Mouse (Mus musculus): ENCODE results near the gene Usp32. TPM values are rescaled to one million over a fixed set of nuclear protein-coding genes. Genes with fewer than 3 reads are reported as not detected.

The Usp32 gene
- total and polyA plus RNA-seq, 3 experiments: 4.0 to 24.5 (median 22.6) TPM

- intact Hi-C loops (cut with DNase I): no loop called here
- Histone ChIP-seq H3K79me2 (replicated peaks; ENCODE audit: control insufficient read depth, insufficient read depth, low read length) (peaks cover 2% of the 10 kb centered on the region; the same call in 1 of the 2 replicates), H3K4me1 (ENCODE audit: control insufficient read depth, insufficient read depth, low read length) (no peaks in the 10 kb centered on the region; the same call in 1 of the 2 replicates), H3K27ac (no peak overlapping the region), H3K27me3 (ENCODE audit: control insufficient read depth, insufficient read depth, low read length) (no peaks in the 10 kb centered on the region), H3K36me3 (ENCODE audit: control insufficient read depth, insufficient read depth, low read length) (peaks cover 5% of the 10 kb centered on the region), H3K4me3 (no peak overlapping the region), H3K9ac (ENCODE audit: low read depth, low read length) (no peak overlapping the region)
- no peak for DNase-seq
- TF ChIP-seq CTCF (IDR thresholded peaks at IDR 0.05) (no peak), EP300 (IDR thresholded peaks at IDR 0.05; ENCODE audit: insufficient read depth, low read depth, low read length) (no peak), POLR2A (IDR thresholded peaks at IDR 0.05; ENCODE audit: insufficient read depth, low read depth, low read length) (no peak)
- WGBS: 76% methylated on average over 2 of the region's 2 CpGs
These were observed 8.4 kb downstream of the Usp32 start for GRCm38 (mm10) chr11:85131542-85131941.

GRCm38 (mm10) chr11:85128883-85129282 lies 11.1 kb downstream of the Usp32 start:
- WGBS: 84% methylated on average over 1 of the region's 1 CpGs
- no peak for DNase-seq
- no peak overlapping the region for H3K27ac ChIP-seq
- no peak for TF ChIP-seq EP300 (IDR thresholded peaks at IDR 0.05; ENCODE audit: insufficient read depth, low read depth, low read length)
- no peak overlapping the region for H3K4me3 ChIP-seq
- peaks cover 2% of the 10 kb centered on the region; the same call in 1 of the 2 replicates for H3K79me2 ChIP-seq (replicated peaks; ENCODE audit: control insufficient read depth, insufficient read depth, low read length)
- no peaks in the 10 kb centered on the region; the same call in 1 of the 2 replicates for H3K4me1 ChIP-seq (ENCODE audit: control insufficient read depth, insufficient read depth, low read length)
- H3K27me3 ChIP-seq (ENCODE audit: control insufficient read depth, insufficient read depth, low read length): no peaks in the 10 kb centered on the region
- intact Hi-C loops (cut with DNase I): no loop called here
- no peak overlapping the region for H3K9ac ChIP-seq (ENCODE audit: low read depth, low read length)
- H3K36me3 ChIP-seq (ENCODE audit: control insufficient read depth, insufficient read depth, low read length): peaks cover 6% of the 10 kb centered on the region

- Histone ChIP-seq H3K79me2 (replicated peaks; ENCODE audit: control insufficient read depth, insufficient read depth, low read length) (peaks cover 4% of the 10 kb centered on the region), H3K9ac (ENCODE audit: low read depth, low read length) (no peak overlapping the region), H3K27me3 (ENCODE audit: control insufficient read depth, insufficient read depth, low read length) (no peaks in the 10 kb centered on the region), H3K4me3 (no peak overlapping the region), H3K4me1 (ENCODE audit: control insufficient read depth, insufficient read depth, low read length) (no peaks in the 10 kb centered on the region; the same call in 1 of the 2 replicates), H3K27ac (no peak overlapping the region), H3K36me3 (ENCODE audit: control insufficient read depth, insufficient read depth, low read length) (peaks cover 3% of the 10 kb centered on the region)
- whole genome bisulfite sequencing: 62% methylated on average over 2 of the region's 2 CpGs
- TF ChIP-seq CTCF (IDR thresholded peaks at IDR 0.05) (no peak), EP300 (IDR thresholded peaks at IDR 0.05; ENCODE audit: insufficient read depth, low read depth, low read length) (no peak), POLR2A (IDR thresholded peaks at IDR 0.05; ENCODE audit: insufficient read depth, low read depth, low read length) (no peak)
- intact Hi-C loops (cut with DNase I): no loop called here
- no peak for DNase-seq
These were observed 13.5 kb downstream of the Usp32 start for GRCm38 (mm10) chr11:85126257-85127102.

- H3K79me2 ChIP-seq (replicated peaks; ENCODE audit: control insufficient read depth, insufficient read depth, low read length): peaks cover 4% of the 10 kb centered on the region
- no peak overlapping the region for H3K9ac ChIP-seq (ENCODE audit: low read depth, low read length)
- intact Hi-C loops (cut with DNase I): no loop called here
- no peaks in the 10 kb centered on the region; the same call in 1 of the 2 replicates for H3K4me1 ChIP-seq (ENCODE audit: control insufficient read depth, insufficient read depth, low read length)
- no peak for DNase-seq
- H3K27ac ChIP-seq: no peak overlapping the region
- H3K27me3 ChIP-seq (ENCODE audit: control insufficient read depth, insufficient read depth, low read length): no peaks in the 10 kb centered on the region
- H3K4me3 ChIP-seq: no peak overlapping the region
- 76% methylated on average over 3 of the region's 3 CpGs for WGBS
- no peak for TF ChIP-seq CTCF (IDR thresholded peaks at IDR 0.05)
- no peak for TF ChIP-seq POLR2A (IDR thresholded peaks at IDR 0.05; ENCODE audit: insufficient read depth, low read depth, low read length)
- no peak for TF ChIP-seq EP300 (IDR thresholded peaks at IDR 0.05; ENCODE audit: insufficient read depth, low read depth, low read length)
- H3K36me3 ChIP-seq (ENCODE audit: control insufficient read depth, insufficient read depth, low read length): peaks cover 3% of the 10 kb centered on the region
These were observed 16.5 kb downstream of the Usp32 start for GRCm38 (mm10) chr11:85123267-85123992.

- Histone ChIP-seq H3K27me3 (ENCODE audit: control insufficient read depth, insufficient read depth, low read length) (no peaks in the 10 kb centered on the region), H3K9ac (ENCODE audit: low read depth, low read length) (no peak overlapping the region), H3K27ac (no peak overlapping the region), H3K4me1 (ENCODE audit: control insufficient read depth, insufficient read depth, low read length) (no peaks in the 10 kb centered on the region), H3K79me2 (replicated peaks; ENCODE audit: control insufficient read depth, insufficient read depth, low read length) (peaks cover 4% of the 10 kb centered on the region), H3K4me3 (no peak overlapping the region), H3K36me3 (ENCODE audit: control insufficient read depth, insufficient read depth, low read length) (peaks cover 3% of the 10 kb centered on the region)
- 81% methylated on average over 1 of the region's 1 CpGs for WGBS
- TF ChIP-seq CTCF (IDR thresholded peaks at IDR 0.05) (no peak), EP300 (IDR thresholded peaks at IDR 0.05; ENCODE audit: insufficient read depth, low read depth, low read length) (no peak), POLR2A (IDR thresholded peaks at IDR 0.05; ENCODE audit: insufficient read depth, low read depth, low read length) (no peak)
- DNase-seq: no peak
- intact Hi-C loops (cut with DNase I): no loop called here
These were observed 17.9 kb downstream of the Usp32 start for GRCm38 (mm10) chr11:85122073-85122472.

- no peaks in the 10 kb centered on the region for H3K36me3 ChIP-seq (ENCODE audit: control insufficient read depth, insufficient read depth, low read length)
- no peak overlapping the region for H3K27ac ChIP-seq
- H3K4me3 ChIP-seq: no peak overlapping the region
- H3K4me1 ChIP-seq (ENCODE audit: control insufficient read depth, insufficient read depth, low read length): no peaks in the 10 kb centered on the region
- no peaks in the 10 kb centered on the region for H3K27me3 ChIP-seq (ENCODE audit: control insufficient read depth, insufficient read depth, low read length)
- TF ChIP-seq EP300 (IDR thresholded peaks at IDR 0.05; ENCODE audit: insufficient read depth, low read depth, low read length) (no peak), CTCF (IDR thresholded peaks at IDR 0.05) (no peak), POLR2A (IDR thresholded peaks at IDR 0.05; ENCODE audit: insufficient read depth, low read depth, low read length) (no peak)
- peaks cover 2% of the 10 kb centered on the region; the same call in 1 of the 2 replicates for H3K79me2 ChIP-seq (replicated peaks; ENCODE audit: control insufficient read depth, insufficient read depth, low read length)
- intact Hi-C loops (cut with DNase I): no loop called here
- DNase-seq: no peak
- no peak overlapping the region for H3K9ac ChIP-seq (ENCODE audit: low read depth, low read length)
These were observed 22.8 kb downstream of the Usp32 start for GRCm38 (mm10) chr11:85117160-85117559.

Measured in heart, adult 2 months (tissue).